Mouse (Mus musculus) gastrocnemius, postnatal 14 days (tissue): Measurements from ENCODE around the gene Siglece. TPM values are rescaled to one million over a fixed set of nuclear protein-coding genes. Genes with fewer than 3 reads are reported as not detected.
A peak's percentile ranks its signal among the peaks of the same experiment; 100 is the strongest.
"Not testable (repeated sequence)": the region's sequence is repeated elsewhere in the genome, so short reads cannot be mapped to it uniquely, and the experiment has no call there.

Source experiments
- DNase-seq: peaks from one replicate; pipeline ENCODE4 v3.0.0; 2021; ENCODE audit warnings: mixed read lengths
- intact Hi-C: fragments of 180-260 bp; cut with DNase I; formaldehyde crosslinking; loops from one replicate; pipeline ENCODE4 v1.15.1; 2025; ENCODE audit warnings: low total_unique reads
- long read RNA-seq, 2 experiments: library from polyadenylated mRNA; stranded (forward); transcript quantifications; one replicate each; pipeline ENCODE4 v2.0.0; 2021
- total RNA-seq, 2 experiments: library from RNA; stranded (reverse); gene quantifications; 2 replicates each; pipeline ENCODE4 v1.2.3; 2021

Siglece gene
- total RNA-seq, result under 1 TPM; 0.78 to 0.80 TPM
- long read RNA-seq, experiment 1, result 0 reads
- long read RNA-seq, experiment 2, result 0 reads

DNA sequence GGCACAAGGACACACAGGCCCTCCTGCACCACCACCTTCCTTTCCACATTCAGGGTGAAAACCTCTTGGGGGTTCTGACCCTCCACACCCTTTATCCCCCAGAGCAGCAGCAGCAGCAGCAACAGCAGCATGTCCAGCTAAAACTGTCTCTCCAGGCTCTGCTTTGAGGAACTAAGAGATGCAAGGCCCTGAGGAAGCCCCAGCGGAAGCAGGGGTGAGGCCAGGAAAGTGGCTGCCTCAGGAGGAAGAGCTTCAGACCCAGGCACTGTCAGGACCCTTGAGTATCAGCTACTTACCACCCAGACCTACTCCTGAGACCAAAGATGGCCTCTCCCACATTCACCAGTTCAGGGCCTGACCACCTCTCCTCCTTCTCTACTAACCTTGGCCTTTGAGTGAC, at the start of gene Siglece:
TSS of gene Siglece (minus strand) at position 160 of the 400 bp plus-strand sequence.
- DNase-seq, result no peak
- intact Hi-C loops, result no loop called here

GRCm38 (mm10) chr7:43690118-43690517, 30.2 kb upstream of the Siglece start, which contains the start of gene Klk14:
Gene Klk14, plus strand, starts transcription at chr7:43690418.
- intact Hi-C loops, result no loop called here
- no peak for DNase-seq

DNA sequence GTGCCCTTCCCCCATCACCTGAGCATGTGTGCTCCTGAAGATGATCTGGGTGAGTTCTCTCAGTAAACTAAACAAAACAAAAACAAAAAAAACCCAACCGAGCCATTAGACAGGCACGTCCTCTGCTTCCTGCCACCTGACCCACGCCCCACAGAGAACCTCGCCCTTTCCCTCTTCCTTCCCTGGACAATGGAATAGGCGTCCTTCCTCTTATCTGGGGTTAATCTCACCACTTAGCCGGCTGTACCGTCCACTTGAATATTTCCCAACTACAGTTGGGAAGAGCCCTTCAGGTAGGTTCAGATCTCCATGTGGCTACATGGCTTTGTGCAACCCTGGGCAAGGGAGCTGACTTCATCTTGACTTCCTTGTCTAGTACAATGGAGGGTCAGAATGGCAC, 25.1 kb upstream of the Siglece start:
- DNase-seq, result no peak
- intact Hi-C loops, result no loop called here

- DNase-seq, result not testable (repeated sequence)
- intact Hi-C loops, result loop anchor here (5.0 kb wide), 1 partner anchor 100 kb away; the partner anchor contains the start of gene Klk10
These were observed 22.6 kb upstream of the Siglece start for GRCm38 (mm10) chr7:43682511-43682910.

DNA sequence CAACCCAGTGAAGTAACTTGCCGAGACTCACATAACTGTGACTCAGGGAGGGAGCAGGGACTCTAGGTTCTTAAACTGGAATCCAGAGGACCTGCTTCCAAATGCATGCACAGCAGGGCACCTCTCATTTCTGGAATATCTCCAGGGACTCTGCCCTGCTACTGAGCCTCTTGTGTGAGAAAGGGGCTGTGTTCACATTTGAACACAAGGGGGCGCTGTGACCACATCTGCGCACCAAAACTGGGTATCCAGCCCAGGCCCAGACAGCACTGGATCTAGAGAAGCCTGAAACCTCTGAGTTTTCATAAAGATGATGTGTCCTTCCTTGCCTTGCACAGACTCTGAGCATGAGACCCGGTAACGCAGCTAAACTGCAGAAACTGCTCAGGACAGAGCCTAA, 21.0 kb upstream of the Siglece start:
- intact Hi-C loops, result loop anchor here (5.0 kb wide), 1 partner anchor 101 kb away; the partner anchor contains the start of gene Klk10
- DNase-seq, result peak; percentile 58

GRCm38 (mm10) chr7:43678517-43678916, 18.6 kb upstream of the Siglece start:
- intact Hi-C loops, result loop anchor here (5.0 kb wide), 1 partner anchor 214 kb away; no protein-coding TSS in a partner anchor
- peak; percentile 37 for DNase-seq

- DNase-seq, result no peak
- intact Hi-C loops, result loop anchor here (5.0 kb wide), 1 partner anchor 217 kb away; no protein-coding TSS in a partner anchor
These were observed 15.1 kb upstream of the Siglece start for GRCm38 (mm10) chr7:43675091-43675490.

DNA sequence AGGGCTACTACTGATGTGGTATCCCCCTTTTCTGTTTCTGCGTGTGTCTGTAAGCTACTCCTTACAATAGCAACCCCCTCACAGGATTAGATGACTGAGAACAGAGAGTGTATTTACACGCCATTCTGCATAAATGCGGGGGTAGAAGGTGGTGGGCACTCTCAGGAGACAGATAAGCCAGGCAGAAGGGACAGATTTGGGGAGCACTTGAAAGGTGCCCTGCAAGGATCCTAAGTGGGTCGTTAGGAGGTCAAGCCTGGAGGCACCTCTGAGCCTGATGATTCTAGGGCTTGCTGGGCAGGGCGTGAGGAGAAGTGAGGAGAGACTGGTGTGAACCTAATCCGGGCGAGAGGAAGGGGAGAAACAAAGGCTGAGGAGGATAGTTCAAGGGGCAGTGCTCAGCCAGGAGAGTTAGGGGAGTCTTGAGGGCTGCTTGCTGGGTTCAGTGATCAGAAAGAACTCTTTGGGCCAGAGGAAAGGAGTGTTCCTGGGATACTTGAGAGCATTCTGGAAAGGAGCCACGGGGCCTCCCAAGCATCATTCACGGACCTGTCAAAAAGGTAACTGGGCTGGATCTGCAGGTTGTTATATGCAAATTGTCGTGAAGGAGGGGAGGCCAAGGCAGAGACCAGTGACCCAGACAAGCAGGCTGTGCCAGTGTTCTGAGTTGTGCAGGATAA, 12.8 kb upstream of the Siglece start:
- intact Hi-C loops, result no loop called here
- no peak for DNase-seq

GRCm38 (mm10) chr7:43671809-43672580, 12.0 kb upstream of the Siglece start, which contains the start of gene Ctu1:
Gene Ctu1, plus strand, starts transcription at chr7:43672016.
- peak; percentile 94 for DNase-seq
- intact Hi-C loops, result no loop called here

GRCm38 (mm10) chr7:43671064-43671808, 11.3 kb upstream of the Siglece start:
- intact Hi-C loops, result no loop called here
- DNase-seq, result no peak

GRCm38 (mm10) chr7:43668582-43668981, 8.6 kb upstream of the Siglece start:
- DNase-seq, result no peak
- intact Hi-C loops, result no loop called here

GRCm38 (mm10) chr7:43667221-43667620, 7.3 kb upstream of the Siglece start:
- intact Hi-C loops, DNase-seq: not testable (repeated sequence)

DNA sequence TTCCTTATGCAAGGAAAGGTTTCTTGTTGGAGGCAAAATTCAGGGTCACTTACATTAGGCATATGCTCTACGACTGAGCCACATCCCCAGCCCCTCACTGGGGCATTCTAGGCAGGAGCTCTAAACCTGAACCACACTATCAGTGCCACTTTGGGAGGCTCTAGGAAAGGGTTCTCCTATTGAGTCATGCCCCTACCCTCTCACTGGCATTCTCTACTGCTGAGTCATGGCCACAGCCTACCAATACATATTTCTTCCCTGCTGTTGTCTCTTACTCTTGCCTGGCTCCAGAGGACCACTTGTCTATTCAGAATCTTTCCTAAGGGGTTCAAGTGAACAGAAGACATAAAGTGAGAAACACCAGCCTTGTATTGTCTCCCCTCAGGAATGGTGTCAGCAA, 2.8 kb upstream of the Siglece start:
- intact Hi-C loops, result no loop called here
- DNase-seq, result no peak

DNA sequence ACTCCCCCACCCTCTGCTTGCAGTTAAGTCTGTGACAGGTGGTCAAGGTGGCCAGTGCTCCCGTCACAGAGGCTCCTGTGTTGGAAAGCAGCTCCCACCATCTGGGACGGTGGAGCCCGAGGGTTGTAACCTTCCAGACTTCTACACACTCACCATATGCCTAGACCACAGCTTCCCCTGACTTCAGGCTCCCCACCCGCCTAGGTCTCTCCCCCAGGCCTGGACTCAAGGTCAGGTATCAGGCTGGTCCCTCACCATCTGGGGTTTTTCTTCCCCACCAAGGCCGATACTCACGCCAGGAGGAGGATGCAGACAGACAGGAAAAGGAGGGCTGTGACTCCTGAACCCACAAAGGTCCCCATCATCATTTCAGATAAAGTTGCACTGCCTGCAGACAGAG, 3.7 kb downstream of the Siglece start:
- DNase-seq, result no peak
- intact Hi-C loops, result no loop called here

DNA sequence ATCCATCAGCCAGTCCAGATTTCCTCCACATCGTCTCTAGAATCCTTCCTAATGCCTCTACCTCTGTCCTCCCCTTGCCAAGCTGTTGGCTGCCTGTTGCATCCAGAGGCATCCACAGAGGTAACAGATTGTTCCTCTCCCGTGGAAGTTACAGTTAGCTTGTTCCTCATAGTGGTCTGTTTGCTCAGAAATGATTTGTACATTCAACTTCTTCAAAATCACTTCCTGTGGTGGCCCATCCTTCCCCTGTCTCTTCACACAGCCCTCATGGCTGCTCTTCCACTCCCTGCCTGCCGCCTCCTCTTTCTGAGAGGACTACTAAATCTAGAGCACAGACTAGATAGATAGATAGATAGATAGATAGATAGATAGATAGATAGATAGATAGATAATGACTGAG, 5.4 kb downstream of the Siglece start:
- intact Hi-C loops, result no loop called here
- no peak for DNase-seq

DNA sequence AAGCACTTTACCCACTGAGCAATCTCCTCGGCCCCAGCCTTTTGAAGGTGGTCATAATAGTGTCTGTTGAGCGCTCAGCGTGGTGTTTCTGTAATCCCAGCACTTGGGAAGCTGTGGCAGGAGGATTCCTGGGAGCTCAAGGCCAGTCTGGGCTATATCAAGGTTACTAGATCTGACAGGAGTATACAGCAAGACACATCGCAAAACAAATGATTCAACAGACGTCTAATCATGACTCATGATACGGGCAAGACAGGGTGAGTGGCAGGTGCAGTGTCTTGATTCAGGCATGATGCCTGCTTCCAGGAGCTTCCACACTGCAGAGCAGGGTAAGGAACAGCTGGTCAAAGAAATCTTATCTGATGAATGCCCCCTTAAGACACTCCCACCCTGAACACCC, 7.3 kb downstream of the Siglece start:
- intact Hi-C loops, result no loop called here
- no peak for DNase-seq

DNA sequence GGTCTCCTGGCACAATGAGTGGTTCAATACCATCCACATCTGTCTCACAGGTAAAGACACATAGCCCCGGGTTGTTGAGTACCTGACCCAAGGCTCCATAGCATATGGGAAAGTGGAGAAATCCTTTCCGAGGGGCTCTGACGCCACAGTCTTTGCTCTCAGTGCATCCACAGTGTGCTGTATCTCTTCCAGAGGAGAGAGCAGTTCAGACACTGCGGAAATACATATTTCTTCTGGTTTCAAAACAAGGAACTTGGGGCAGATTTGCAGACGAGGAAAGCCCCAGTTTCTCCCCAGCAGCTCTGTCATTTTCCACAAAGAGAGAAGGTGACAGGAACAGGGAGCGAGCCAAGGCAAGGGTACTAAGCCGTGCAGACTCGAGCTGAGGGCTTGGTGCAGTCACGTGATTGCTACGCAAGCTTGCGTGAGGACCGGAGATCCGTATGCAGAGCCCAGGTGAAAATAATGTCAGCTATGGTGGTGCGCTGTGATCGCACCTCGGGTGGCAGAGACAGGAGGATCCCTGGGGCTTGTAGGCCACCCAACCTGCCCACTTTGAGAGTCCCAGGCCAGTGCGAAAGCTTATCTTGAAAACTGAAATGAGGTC, 16.8 kb downstream of the Siglece start:
- intact Hi-C loops, result no loop called here
- DNase-seq, result no peak

DNA sequence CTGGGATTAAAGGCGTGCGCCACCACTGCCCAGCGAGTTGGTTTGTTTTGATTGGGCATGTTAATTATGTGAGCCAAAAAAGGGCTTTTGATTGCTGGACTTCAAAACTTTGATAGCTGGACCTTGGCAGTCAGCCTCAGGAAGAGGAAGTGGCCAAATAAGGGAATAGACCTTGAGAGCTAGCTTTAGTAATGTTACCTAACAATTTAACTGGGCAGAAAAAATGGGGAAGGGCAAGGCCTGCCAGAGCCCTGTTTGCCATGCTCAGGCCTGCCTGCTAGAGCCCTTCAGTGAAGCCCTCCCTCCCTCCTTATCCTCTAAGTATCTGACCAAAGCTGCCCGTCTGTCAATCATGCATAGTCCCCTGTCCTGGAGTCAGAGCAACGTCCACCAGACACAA, 17.4 kb downstream of the Siglece start:
- DNase-seq, result no peak
- intact Hi-C loops, result no loop called here

GRCm38 (mm10) chr7:43637118-43637517, 22.8 kb downstream of the Siglece start:
- intact Hi-C loops, result no loop called here

More at GRCm38 (mm10) chr7:43637118-43637517, 22.8 kb downstream of the Siglece start:
- no peak for DNase-seq
